Mouse (Mus musculus) embryonic facial prominence, embryonic 13.5 days (tissue): ENCODE data around the gene Atp6v1g1. TPM values are rescaled to one million over a fixed set of nuclear protein-coding genes. Genes with fewer than 3 reads are reported as not detected.

Source experiments
- ATAC-seq: fragments of 200-750 bp; cut with Nextera tagmentation; 2 replicates; pipeline ENCODE4 v1.8.0; 2017; ENCODE audit warnings: low read depth; ENCODE audit not compliant: insufficient number of reproducible peaks, insufficient read depth, low FRiP score, low TSS enrichment
- H3K27ac ChIP-seq: fragments of 300-500 bp; sonication (generic); 2 replicates; pipeline ENCODE4 v1.5.1; 2015; ENCODE audit warnings: moderate library complexity, mild to moderate bottlenecking, inconsistent platforms
- H3K27me3 ChIP-seq: fragments of 300-500 bp; sonication (generic); 2 replicates; pipeline ENCODE4 v1.6.1; 2015; ENCODE audit warnings: mild to moderate bottlenecking, inconsistent platforms
- H3K36me3 ChIP-seq: fragments of 300-500 bp; sonication (generic); 2 replicates; pipeline ENCODE4 v1.6.1; 2015; ENCODE audit warnings: mild to moderate bottlenecking, inconsistent platforms
- H3K4me1 ChIP-seq: fragments of 300-500 bp; sonication (generic); 2 replicates; pipeline ENCODE4 v1.6.1; 2015; ENCODE audit warnings: inconsistent platforms
- H3K4me2 ChIP-seq: fragments of 300-500 bp; sonication (generic); 2 replicates; pipeline ENCODE4 v1.6.1; 2015; ENCODE audit warnings: moderate library complexity, mild to moderate bottlenecking, inconsistent platforms
- H3K4me3 ChIP-seq: fragments of 300-500 bp; sonication (generic); 2 replicates; pipeline ENCODE4 v1.5.1; 2015; ENCODE audit warnings: mild to moderate bottlenecking, inconsistent platforms
- H3K9ac ChIP-seq: fragments of 300-500 bp; sonication (generic); 2 replicates; pipeline ENCODE4 v1.6.1; 2015; ENCODE audit warnings: mild to moderate bottlenecking, inconsistent platforms
- H3K9me3 ChIP-seq: fragments of 300-500 bp; sonication (generic); 2 replicates; pipeline ENCODE4 v1.6.1; 2016; ENCODE audit warnings: inconsistent platforms
- WGBS: fragments of 180-500 bp; shearing (Covaris S2); methylation state at CpG from one replicate; pipeline ENCODE4 v1.1.7; 2015; ENCODE audit warnings: mixed read lengths; 5-methylcytosine and 5-hydroxymethylcytosine counted together
- polyA plus RNA-seq: library from polyadenylated mRNA; unstranded; fragments of >200 nt; fragmentation: Nextera tagmentation; extraction: Ambion mirVana; gene quantifications from 2 replicates; pipeline ENCODE4 v1.2.1, GENCODE M21; 2015

The Atp6v1g1 gene
- polyA plus RNA-seq, 1 experiment from 2014 or later, result 315 TPM

- H3K9ac ChIP-seq, result no peak overlapping the region
- H3K4me3 ChIP-seq, result no peak overlapping the region
- no peaks in the 10 kb centered on the region for H3K27me3 ChIP-seq
- no peaks in the 10 kb centered on the region for H3K9me3 ChIP-seq
- H3K27ac ChIP-seq, result no peak overlapping the region
- 84% methylated on average over 7 of the region's 7 CpGs for WGBS
- H3K4me2 ChIP-seq, result no peak overlapping the region
- no peaks in the 10 kb centered on the region for H3K4me1 ChIP-seq
- H3K36me3 ChIP-seq, result no peaks in the 10 kb centered on the region
- no peak for ATAC-seq
Observed at GRCm38 (mm10) chr4:63589987-63590386, 45.4 kb downstream of the Atp6v1g1 start.

DNA sequence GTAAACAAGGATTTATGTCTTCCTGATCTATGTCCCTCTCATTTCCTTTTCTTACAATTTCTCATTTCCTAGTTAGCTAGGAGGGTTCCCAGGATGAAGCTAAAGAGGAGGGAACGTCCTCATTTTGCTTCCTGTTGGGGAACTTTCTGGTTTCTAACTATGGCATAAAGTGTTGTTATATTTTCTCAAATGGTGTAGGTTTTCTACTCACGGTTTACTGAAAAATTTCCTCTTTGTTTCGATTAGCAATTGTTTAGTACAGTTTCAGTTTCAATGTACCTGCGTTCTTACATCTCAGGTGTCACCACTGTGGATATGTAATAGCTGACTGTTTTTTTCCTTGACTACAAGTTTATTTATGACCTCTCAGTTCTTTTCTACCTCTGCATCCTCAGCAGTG is 46.0 kb downstream of the Atp6v1g1 start:
- Histone ChIP-seq H3K9ac (no peak overlapping the region), H3K4me3 (no peak overlapping the region), H3K27ac (no peak overlapping the region), H3K4me1 (no peaks in the 10 kb centered on the region), H3K27me3 (no peaks in the 10 kb centered on the region), H3K4me2 (no peak overlapping the region), H3K9me3 (no peaks in the 10 kb centered on the region), H3K36me3 (no peaks in the 10 kb centered on the region)
- no peak for ATAC-seq
- WGBS, result 76% methylated on average over 4 of the region's 4 CpGs

DNA sequence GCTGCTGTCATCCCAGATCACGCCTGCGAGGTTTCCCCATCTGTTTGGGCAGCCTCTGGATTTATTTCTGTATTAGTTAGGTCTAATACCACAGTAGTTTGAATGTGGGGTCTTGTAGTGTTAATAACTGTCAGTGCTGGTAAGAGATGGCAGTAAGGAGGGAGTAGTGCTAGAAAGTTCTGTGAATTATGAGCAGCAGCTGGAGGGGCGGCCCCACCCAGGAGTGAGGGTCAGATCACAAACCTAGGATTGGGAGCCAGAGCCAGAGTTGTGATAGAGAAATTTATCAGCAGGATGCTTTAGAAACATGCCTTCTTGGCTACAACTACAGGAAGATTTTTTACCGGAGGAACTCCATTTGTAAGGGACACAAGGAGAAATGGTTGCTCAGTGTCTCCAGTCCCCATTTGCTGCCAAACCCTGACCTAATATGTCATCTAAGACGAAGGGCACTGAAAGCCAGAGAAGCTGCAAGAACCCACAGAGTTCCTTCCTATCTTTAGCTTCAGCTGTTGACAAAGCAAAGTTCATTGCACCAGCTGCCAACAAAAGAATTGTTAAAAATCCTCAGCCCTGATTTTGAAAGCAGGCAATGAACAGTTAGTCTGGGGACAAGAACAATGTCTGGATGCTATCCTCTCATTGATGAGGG is 50.0 kb downstream of the Atp6v1g1 start:
- no peak overlapping the region for H3K4me3 ChIP-seq
- no peaks in the 10 kb centered on the region for H3K9me3 ChIP-seq
- ATAC-seq, result no peak
- no peaks in the 10 kb centered on the region for H3K36me3 ChIP-seq
- H3K27me3 ChIP-seq, result no peaks in the 10 kb centered on the region
- no peak overlapping the region for H3K4me2 ChIP-seq
- H3K4me1 ChIP-seq, result no peaks in the 10 kb centered on the region
- H3K9ac ChIP-seq, result no peak overlapping the region
- H3K27ac ChIP-seq, result no peak overlapping the region
- WGBS, result 86% methylated on average over 5 of the region's 5 CpGs

- H3K9ac ChIP-seq, result no peak overlapping the region
- H3K9me3 ChIP-seq, result no peaks in the 10 kb centered on the region
- 68% methylated on average over 10 of the region's 10 CpGs for WGBS
- H3K27ac ChIP-seq, result no peak overlapping the region
- H3K4me1 ChIP-seq, result no peaks in the 10 kb centered on the region
- no peak overlapping the region for H3K4me2 ChIP-seq
- no peaks in the 10 kb centered on the region for H3K36me3 ChIP-seq
- H3K27me3 ChIP-seq, result no peaks in the 10 kb centered on the region
- ATAC-seq, result no peak
- no peak overlapping the region for H3K4me3 ChIP-seq
Observed at GRCm38 (mm10) chr4:63595259-63595658, 50.7 kb downstream of the Atp6v1g1 start.

DNA sequence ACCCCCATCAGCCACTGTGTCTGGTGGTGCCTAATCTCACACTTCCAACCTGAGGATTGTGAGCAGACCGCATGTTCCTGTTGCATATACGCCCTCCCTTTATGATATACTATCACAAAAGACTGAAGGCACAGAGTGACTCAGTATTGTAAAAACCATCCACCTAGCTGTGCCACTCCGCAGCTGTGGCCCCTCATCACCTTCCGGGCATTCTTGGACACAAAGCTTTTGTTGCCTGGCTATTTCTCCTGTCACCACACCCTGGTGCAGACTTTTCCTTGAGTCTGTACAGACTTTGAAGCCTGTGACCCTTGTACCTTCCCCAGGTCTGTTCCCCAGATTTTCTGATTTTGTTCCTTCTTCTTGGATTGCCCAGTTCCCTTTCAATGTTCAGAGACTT is 51.4 kb downstream of the Atp6v1g1 start:
- no peaks in the 10 kb centered on the region for H3K27me3 ChIP-seq
- no peak overlapping the region for H3K4me3 ChIP-seq
- H3K4me1 ChIP-seq, result no peaks in the 10 kb centered on the region
- no peak overlapping the region for H3K27ac ChIP-seq
- 96% methylated on average over 4 of the region's 4 CpGs for WGBS
- H3K9ac ChIP-seq, result no peak overlapping the region
- no peak overlapping the region for H3K4me2 ChIP-seq
- ATAC-seq, result no peak
- H3K36me3 ChIP-seq, result no peaks in the 10 kb centered on the region
- no peaks in the 10 kb centered on the region for H3K9me3 ChIP-seq

Other genes with a start within 250 kb of the Atp6v1g1 start
- gene Orm1, start 200.2 kb upstream of the Atp6v1g1 start, polyA plus RNA-seq, result not detected in 2 replicates
- not detected in 2 replicates for gene Orm3, start 188.6 kb upstream of the Atp6v1g1 start, polyA plus RNA-seq
- not detected in 2 replicates for gene Orm2, start 182.3 kb upstream of the Atp6v1g1 start, polyA plus RNA-seq
- gene Akna, start 141.4 kb upstream of the Atp6v1g1 start, polyA plus RNA-seq, result 9.7 and 10.0 TPM in 2 replicates
- gene Whrn, start 48.8 kb upstream of the Atp6v1g1 start, polyA plus RNA-seq, result 4.2 and 5.9 TPM in 2 replicates
- gene Tmem268, start 14.0 kb downstream of the Atp6v1g1 start, polyA plus RNA-seq, result 10.7 and 11.1 TPM in 2 replicates
- not detected in 2 replicates for gene Gm11213, start 60.5 kb downstream of the Atp6v1g1 start, polyA plus RNA-seq
- not detected in 2 replicates for gene Tex48, start 77.7 kb downstream of the Atp6v1g1 start, polyA plus RNA-seq
- not detected in 2 replicates for gene Gm11214, start 118.6 kb downstream of the Atp6v1g1 start, polyA plus RNA-seq
- gene Tnfsf15, start 200.3 kb downstream of the Atp6v1g1 start, polyA plus RNA-seq, result not detected in 2 replicates